Comparison of ENCODE assay signal across 8 mouse cellular contexts in the genomic region with DNA sequence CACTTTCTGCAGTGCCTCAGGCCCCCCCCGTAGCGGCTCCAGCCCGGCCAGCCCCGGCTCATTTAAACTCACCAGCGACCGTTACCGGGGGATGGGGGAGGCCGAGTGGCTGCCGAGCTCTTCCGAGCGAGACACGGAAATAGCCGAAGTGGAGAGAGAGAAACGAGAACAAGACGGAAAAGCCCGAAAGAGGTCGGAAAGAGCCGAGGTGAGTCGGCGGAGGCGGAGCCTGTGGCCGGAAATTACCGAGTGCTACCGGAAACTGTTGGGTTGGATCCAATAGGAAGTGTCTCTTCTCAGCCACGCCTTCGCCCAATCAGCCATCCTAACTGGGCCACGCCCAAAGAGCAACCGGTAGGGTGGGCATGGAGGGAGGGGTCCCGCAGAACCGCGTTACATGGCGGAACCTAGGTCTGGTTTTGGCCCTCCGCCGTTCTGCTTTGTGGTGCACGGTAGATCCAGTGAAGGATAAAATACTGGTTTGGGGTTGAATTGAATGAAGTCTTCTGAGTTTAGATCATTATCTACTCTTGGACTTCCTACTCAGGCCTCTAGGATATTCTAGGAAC. TPM values are rescaled to one million over a fixed set of nuclear protein-coding genes. Genes with fewer than 3 reads are reported as not detected.
DNase-seq lines count a peak whose midpoint lies in the region; ATAC-seq and TF ChIP-seq lines count a peak whose summit lies in the region.

A gene (minus strand): TSS at position 215 of the 569 bp plus-strand sequence.
A gene (plus strand): TSS at position 258 of the 569 bp plus-strand sequence.

- peaks cover 21% of the 10 kb centered on the region for H3K4me1 ChIP-seq in hindbrain, embryonic 10.5 days (replicated peaks)
- H3K4me1 ChIP-seq in lung, postnatal 0 days (ENCODE audit: insufficient read depth, low read depth, low read length) = peaks cover 3% of the 10 kb centered on the region; the same call in 1 of the 2 replicates

- H3K27ac ChIP-seq in hindbrain, embryonic 10.5 days = peak within 1 kb of the TSS; percentile 99
- peak within 1 kb of the TSS; percentile 93 for H3K27ac ChIP-seq in lung, postnatal 0 days (ENCODE audit: low read length)

- H3K9ac ChIP-seq in lung, postnatal 0 days (replicated peaks; ENCODE audit: low read depth) = peak within 1 kb of the TSS; percentile 97

- TF ChIP-seq EP300 in lung, postnatal 0 days (IDR thresholded peaks at IDR 0.05) = no peak

- peak within 1 kb of the TSS; percentile 91 for H3K4me3 ChIP-seq in hindbrain, embryonic 10.5 days
- H3K4me3 ChIP-seq in lung, postnatal 0 days (ENCODE audit: low read depth, low read length) = peak within 1 kb of the TSS; percentile 81

- TF ChIP-seq CTCF in lung, postnatal 0 days (IDR thresholded peaks at IDR 0.05) = no peak

- no peaks in the 10 kb centered on the region for H3K9me3 ChIP-seq in hindbrain, embryonic 10.5 days
- H3K9me3 ChIP-seq in lung, postnatal 0 days (ENCODE audit: low read length) = no peaks in the 10 kb centered on the region

- peaks cover 11% of the 10 kb centered on the region for H3K36me3 ChIP-seq in hindbrain, embryonic 10.5 days
- no peaks in the 10 kb centered on the region for H3K36me3 ChIP-seq in lung, postnatal 0 days (ENCODE audit: insufficient read depth, low read length)

- 0 out of 2 replicates have a peak, but pooled peaks cover 17% of the 10 kb centered on the region for H3K27me3 ChIP-seq in hindbrain, embryonic 10.5 days (ENCODE audit: insufficient read depth, poor library complexity, severe bottlenecking)
- no peaks in the 10 kb centered on the region for H3K27me3 ChIP-seq in lung, postnatal 0 days (replicated peaks; ENCODE audit: insufficient read depth, low read length)

- peak; percentile 97 for DNase-seq in MN1 (ENCODE audit: low spot score)
- peak; percentile 100 for DNase-seq in cerebellum, adult 9-10 months
- peak; percentile 100 for DNase-seq in hindbrain, embryonic 10.5 days (ENCODE audit: low spot score)
- DNase-seq in layer of hippocampus, adult 9-11 months = peak; percentile 98
- DNase-seq in lung, postnatal 0 days (ENCODE audit: low spot score) = peak; percentile 98
- DNase-seq in ovary, postnatal 14 days (ENCODE audit: low spot score) = peak; percentile 100
- DNase-seq in thymus, postnatal 14 days = peak; percentile 99

- WGBS in hindbrain, embryonic 10.5 days = under 1% methylated on average over 35 of the region's 35 CpGs
- WGBS in lung, postnatal 0 days = 3% methylated on average over 35 of the region's 35 CpGs

- H3K4me2 ChIP-seq in lung, postnatal 0 days (replicated peaks; ENCODE audit: low read depth, low read length) = peak within 1 kb of the TSS; percentile 58

- ATAC-seq in frontal cortex, adult (ENCODE audit: low TSS enrichment) = peak; percentile 85
- peak; percentile 97 for ATAC-seq in lung, postnatal 0 days

RNA-seq across cellular contexts. Expression of the first gene that starts in this region (rescaled TPM):
- polyA plus RNA-seq in hindbrain, embryonic 10.5 days (2016; fragmentation: Nextera tagmentation; extraction: Ambion mirVana) = 38.6 and 53.4 TPM in 2 replicates
- 18.4 and 20.0 TPM in 2 replicates for polyA plus RNA-seq in lung, postnatal 0 days (2015; fragmentation: Nextera tagmentation; extraction: Ambion mirVana)

RNA-seq across cellular contexts. Expression of the second gene that starts in this region (rescaled TPM):
- polyA plus RNA-seq in hindbrain, embryonic 10.5 days (2016; fragmentation: Nextera tagmentation; extraction: Ambion mirVana) = 1.2 and 2.0 TPM in 2 replicates
- 80.4 and 87.4 TPM in 2 replicates for polyA plus RNA-seq in lung, postnatal 0 days (2015; fragmentation: Nextera tagmentation; extraction: Ambion mirVana)

Comparison
In these comparisons a context has a peak if more than half of its experiments do, and no peak if none do; other contexts are left out.
1. Peak in every context shown above with its lines: DNase-seq, ATAC-seq, H3K4me3 ChIP-seq and H3K27ac ChIP-seq.
2. RNA of the second gene that starts in this region (polyA plus RNA-seq): 80.4 to 87.4 TPM in lung, postnatal 0 days; 1.2 to 2.0 TPM in hindbrain, embryonic 10.5 days; every median in the first group is over 10 times any median in the second.